Mouse (Mus musculus) kidney, postnatal 25 days (tissue): ENCODE measurements around the gene Aldh5a1.
"Not testable (repeated sequence)": the region's sequence is repeated elsewhere in the genome, so short reads cannot be mapped to it uniquely, and the experiment has no call there.

Source experiments
- DNase-seq, 2 experiments: peaks; one replicate each; pipeline ENCODE4 v3.0.0; 2021; ENCODE audit warnings: mixed read lengths in 2 of 2

The Aldh5a1 gene

DNA sequence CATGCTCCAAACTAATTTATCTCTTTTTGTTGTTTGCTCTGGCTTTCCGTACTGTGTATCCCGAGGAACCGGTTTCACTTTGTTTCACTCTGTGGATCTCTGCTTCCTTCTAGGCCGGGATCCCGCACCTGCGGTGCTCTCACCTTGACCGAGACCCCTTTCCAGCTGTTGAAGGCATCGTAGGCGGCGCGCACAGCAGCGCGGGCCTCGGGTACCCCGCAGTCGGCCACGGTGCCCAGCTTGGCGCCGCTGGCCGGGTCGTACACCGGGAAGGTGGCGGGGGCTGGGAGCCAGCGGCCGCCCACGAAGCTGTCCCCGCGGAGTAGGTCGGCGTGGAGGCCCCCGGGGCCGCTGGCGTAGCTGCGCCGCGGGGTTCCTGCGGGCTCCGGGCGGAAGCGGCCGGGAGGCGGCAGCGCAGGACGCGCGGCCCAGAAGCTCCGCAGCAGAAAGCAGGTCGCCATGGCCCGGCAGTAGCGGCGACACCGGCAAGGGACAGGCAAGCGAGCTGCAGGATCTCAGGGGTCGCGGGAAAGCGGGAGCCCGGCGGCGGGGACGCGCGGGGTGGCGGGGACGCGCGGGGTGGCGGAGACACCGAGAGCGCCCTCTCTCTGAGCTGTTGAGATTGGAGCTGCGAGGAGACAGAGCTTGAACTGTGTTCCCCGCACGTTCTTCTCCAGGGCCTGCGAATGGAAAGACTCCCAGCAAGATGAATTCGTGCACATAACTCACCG, at the start of gene Aldh5a1:
TSS of gene Aldh5a1 (minus strand) at position 554 of the 731 bp plus-strand sequence.
- peak; percentile 82 to 86 for DNase-seq

DNA sequence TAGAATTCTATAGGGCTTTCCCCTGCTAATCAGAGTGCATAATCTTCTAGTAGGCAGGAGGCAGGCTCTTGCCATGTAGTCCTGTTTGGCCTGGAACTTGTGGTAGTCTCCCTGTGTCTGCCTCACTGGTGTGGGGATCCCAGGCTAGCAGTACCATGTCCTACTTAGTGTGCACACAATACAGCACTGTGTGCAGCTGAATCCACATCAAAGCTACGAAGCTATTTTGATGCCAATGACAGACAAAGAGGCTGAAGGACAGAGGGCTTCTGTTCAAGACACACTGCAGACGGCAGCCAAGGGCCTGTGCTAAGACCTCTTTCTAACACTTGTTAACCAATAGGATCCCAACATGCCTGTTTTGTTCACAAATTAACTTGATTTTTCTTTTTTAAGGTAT, 48.0 kb upstream of the Aldh5a1 start:
- no peak for DNase-seq

DNA sequence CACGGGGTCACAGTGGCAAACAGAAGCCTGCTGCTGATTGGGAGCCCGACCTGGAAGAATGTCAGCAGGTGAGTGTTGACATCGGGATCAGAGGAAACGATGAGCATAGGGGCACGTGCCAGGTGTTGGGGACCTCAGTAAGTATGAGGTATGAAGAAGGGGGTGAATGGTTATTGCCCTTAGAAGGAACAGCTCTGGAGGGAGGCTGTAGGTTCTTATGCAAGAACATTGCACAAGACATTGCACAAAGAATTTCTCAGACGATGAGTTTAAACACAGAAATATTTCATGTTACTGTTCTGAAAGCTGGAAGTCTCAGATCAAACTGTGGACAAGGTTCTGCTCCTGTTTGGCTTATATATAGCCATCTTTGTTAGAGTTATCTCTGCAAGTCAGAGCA, 43.6 kb upstream of the Aldh5a1 start:
- DNase-seq: no peak

DNA sequence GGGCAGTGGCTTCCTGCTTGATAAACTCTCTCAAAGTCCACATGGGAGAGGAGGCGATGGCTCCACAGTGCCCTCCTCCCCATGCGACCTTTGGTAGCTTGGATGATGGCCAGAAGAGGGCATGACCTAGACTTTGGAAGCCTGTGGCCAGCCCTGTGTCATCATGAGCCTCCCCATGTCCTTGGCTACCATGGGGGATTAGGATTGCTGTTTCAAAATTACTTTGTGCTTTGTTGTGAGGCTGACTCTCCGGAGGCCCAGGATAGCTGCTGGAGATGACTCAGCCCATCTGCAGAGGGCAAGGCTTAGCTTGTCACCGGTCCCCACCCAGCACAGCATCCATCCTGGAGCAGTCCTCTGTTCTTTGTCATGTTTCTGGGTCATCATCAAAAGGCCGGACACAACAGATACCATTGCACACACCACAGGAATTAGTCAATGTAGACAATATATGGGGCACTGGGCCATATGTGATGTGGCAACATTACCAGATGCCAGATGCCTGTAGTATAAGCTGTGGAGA, 40.4 kb upstream of the Aldh5a1 start:
- DNase-seq: peak; percentile 78 to 89

DNA sequence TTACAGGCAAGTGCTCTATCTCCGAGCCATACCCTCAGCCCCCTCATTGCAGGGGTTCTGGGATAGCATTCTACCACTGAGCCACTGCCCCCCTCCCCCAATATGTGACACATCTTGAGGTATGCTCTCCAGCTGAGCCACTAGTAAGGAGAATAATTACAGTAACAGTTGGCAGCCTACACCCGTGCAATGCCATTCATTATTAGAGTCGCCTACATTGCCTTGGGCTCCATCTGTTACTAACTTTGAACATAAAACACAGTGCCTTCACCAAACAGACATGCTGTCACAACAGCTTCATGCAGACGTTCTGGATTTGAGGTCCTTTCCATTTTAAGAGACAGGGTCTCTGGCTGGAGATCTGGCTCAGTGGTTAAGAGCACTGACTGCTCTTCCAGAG, 38.9 kb upstream of the Aldh5a1 start:
- DNase-seq: no peak

DNA sequence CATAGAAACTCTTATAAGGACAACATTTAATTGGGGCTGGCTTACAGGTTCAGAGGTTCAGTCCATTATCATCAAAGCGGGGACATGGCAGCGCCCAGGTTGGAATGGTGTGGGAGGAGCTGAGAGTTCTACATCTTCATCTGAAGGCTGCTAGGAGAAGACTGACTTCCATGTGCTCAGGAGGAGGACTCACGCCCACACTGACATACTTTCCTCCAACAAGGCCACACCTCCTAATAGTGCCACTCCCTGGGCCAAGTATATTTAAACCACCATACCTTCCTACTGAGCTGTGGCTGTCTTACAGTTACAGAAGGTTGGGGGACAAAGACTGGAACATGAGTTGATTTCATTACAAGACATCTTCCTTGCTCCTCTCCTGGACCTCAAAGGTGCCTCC, 34.3 kb upstream of the Aldh5a1 start:
- DNase-seq: not testable (repeated sequence)

DNA sequence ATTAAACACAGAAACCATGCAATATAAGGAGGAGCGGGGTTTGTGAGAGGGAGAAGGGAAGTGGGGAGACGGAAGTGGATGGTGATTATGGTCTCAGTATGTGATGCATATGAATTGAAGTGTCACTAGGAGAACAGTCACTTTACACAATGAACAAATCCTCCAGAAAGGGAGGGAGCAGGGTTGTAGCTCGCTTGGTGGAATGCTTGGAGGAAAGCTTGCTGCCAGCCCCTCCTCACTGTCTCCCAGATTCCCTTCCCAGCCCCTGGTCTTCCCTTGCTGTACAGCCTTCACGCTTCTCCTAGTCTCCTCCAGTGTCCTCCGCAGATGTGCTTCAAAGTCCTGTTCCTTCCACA, 28.4 kb upstream of the Aldh5a1 start:
- DNase-seq: no peak

DNA sequence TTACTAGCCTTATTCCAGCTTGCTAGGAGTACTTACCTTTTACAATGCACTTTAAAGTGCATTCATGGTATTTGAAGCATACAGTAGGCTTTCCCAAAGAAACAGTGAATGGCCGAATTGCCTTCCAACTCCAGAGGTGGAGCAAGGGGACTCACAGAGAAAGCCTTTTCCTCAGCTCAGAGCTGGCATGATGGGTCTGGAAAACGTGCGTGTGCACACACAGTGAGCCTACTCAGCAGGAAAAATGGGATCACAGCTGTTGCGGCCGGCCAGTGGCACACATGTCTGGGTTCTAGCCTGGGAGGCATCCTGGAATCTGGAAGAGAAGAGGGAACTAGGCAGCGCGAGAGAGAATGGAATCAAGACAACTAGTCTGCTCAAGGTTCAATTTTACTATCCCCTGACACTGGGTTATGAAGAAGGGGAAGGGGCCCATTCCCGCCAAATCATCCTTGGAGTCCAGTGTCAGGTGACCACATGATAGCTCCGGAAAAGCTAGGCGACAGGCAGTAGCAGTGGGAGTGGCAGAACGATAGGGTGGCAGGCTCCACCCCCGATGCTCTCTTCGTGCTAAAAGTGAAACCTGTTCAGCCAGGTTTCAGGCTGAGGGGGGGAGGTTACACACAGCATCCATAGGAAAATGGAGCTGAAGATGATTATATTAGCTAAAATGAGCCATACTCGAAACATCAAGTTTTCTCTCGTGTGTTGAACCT, 27.8 kb upstream of the Aldh5a1 start:
- DNase-seq: no peak

DNA sequence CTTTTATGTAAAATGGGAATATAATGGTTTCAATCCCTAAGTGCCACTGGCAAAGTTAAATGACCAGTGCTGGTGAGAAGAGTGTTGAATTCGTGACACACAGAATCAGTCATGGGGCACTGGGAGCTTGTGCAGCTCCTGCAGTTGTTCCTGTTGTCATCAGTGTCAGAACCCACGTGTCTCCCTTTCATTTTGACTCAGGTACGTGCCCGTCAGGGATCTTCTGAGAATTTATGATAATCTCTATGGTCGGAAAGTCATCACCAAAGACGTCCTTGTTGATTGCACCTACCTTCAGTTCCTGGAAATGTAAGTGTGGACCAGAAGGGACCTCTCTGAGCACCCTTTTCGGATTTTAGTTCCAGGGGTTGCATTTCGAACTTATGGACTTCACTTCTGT, 24.7 kb upstream of the Aldh5a1 start:
- no peak for DNase-seq

DNA sequence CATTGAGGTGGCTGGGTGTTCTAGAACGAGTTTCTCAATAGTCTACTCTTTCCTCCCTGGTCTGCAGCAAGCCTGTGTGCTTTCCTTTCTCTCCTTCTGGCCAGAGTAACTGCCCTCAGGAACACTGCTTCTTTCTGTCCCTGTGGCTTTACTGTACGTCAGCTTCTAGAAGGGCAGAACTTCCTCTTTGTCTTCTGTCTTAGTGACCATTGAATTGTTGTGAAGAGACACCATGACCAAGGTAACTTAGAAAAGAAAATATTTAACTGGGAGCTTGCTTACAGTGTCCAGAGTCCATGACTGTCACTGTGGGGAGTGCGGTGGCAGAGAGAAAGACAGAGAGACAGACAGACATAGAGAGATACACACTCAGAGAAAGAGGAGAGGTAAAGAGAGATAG, 22.6 kb upstream of the Aldh5a1 start:
- no peak for DNase-seq

DNA sequence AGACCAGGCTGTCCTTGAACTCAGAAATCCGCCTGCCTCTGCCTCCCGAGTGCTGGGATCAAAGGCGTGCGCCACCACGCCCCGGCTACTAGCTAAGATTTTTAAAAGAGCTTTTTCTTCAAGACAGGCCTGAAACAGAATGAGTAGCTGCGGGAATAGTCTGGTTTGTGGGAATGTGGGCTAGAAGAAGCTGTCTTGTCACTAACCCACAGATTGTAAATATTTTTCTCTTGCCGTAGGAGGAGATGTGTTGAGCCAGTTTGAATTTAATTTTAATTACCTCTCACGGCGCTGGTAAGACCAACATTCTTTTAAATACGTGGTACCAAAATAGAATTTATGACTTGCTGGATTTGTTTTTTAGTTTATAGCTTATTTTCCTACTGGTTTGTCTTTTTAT, 21.2 kb upstream of the Aldh5a1 start:
- no peak for DNase-seq

DNA sequence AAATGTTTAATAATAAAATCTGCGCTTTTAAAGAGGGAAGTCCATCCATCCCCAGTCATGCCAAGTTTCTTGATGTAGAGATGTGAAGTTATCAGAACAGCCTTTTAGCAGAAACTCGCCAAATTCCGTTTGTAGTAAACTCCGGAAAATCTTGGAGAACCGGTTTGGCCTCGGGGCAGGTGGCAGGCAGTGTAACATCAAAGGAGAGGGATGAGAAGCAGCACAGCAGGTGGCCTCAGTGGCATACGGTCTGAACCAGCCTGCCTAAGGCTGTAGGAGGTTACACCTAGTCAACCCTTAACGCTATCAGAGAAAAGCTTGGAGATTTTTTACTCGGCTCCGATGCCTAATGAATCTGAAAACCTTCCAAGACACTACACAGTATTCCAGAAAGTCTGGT, 18.0 kb upstream of the Aldh5a1 start:
- DNase-seq: no peak

DNA sequence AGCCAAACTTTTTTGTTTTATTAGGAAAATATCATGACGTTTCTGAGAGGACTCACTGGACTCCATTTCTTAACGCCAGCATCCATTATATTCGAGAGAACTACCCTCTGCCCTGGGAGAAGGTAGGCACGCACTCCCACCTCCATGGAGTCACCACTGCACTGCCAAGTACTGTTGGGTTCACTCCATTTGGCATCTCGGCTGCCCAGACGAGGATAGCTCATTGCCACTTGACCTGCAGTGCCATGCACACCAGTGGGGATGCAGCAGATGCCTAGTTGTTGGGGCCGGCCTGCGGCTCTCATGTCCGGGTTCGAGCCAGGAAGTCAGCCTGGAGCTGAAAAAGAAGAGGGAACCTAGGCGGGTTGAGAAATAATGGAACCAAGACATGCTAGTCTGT, 17.6 kb upstream of the Aldh5a1 start:
- no peak for DNase-seq

DNA sequence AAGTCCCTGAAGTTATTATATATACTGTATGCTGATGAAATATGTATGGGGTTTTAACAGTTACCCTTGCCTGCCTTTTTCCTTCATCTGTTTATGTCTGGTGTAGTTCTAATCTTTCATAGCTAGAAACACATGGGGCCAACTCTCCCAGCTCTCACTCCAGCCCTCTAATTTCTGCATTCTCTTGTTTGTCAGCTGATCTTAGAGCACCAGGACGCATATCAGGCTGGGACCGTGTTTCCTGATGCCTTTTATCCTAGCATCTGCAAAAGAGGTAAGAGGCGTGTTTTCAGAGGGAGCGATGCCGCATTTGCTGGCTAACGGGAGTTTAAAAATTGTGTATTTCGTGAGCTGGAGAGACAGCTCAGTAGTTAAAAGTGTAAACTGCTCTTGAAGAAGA, 15.2 kb upstream of the Aldh5a1 start:
- no peak for DNase-seq

DNA sequence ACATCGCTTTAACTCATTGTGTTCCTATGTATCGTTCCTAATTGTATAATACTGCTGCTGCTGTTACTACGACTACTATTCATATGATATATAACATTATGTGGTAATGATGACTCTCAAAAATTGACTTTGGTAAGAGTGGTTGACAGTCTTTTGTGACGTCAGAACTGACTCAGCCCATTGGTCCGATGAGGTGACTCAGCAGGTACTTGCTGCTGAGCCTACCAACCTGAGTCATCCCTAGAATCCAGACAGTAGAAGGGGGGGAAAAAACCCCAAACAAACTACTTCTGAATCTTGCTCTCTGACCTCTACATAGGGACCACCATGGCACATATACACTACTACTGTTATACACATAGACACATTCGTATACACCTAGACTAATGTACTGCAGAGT, 11.4 kb upstream of the Aldh5a1 start:
- DNase-seq: no peak

DNA sequence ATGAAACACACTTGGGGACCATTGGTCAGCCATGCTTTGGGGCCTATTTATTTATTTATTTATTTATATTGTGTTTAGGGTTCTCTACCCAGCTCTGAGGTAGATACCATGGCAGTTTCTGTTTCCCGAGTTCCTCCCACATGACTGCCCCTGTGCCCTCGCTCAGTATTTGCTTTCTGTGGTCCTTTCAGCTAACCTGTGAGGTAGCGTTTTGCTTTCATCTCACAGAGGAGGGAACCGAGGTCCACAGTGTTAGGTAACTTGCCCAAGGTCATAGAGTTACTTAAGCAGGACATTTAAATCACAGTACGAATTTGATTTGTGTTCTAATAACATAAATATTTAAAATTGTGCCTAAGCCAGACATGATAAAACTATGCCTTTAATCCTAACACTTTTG, 9.7 kb upstream of the Aldh5a1 start:
- DNase-seq: no peak

DNA sequence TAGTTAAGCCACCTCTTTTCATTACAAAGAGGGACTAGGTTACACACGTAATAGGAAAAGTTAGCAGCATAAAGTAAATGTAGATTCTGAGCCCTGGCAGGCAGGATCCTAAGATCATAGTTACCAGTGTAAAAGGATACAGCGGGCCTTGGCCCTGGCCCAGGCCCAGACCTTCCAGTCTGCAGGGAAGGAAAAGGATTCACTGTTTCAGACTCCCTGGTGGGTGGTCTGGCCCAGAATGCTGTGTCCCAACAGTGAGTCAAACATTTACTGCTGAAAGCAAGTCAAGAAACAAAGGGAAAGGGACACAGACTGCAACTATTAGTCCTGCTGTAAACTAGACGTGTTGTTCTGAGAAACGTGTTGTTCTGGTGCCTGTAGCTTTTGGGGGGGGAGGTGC, 8.1 kb upstream of the Aldh5a1 start:
- no peak for DNase-seq

DNA sequence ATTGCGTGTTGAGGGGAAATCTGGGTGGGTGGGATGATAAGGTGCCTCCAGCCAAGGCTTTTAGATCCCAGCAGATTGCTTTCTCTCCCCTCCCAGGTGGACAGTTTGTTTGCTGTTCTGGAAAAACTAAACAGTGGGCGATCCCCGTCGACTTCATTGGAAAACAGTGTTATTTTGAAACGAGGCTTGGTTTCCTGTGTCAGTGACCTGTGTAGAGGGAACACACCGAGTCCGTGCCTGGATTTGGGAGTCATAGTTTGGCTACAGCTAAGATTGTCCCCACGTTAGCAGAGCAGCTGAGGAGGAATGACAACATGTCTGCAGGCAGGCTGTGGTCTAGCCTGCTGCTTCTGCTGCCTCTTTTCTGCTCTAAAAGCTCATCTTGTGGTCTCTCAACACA, 5.8 kb upstream of the Aldh5a1 start:
- no peak for DNase-seq

DNA sequence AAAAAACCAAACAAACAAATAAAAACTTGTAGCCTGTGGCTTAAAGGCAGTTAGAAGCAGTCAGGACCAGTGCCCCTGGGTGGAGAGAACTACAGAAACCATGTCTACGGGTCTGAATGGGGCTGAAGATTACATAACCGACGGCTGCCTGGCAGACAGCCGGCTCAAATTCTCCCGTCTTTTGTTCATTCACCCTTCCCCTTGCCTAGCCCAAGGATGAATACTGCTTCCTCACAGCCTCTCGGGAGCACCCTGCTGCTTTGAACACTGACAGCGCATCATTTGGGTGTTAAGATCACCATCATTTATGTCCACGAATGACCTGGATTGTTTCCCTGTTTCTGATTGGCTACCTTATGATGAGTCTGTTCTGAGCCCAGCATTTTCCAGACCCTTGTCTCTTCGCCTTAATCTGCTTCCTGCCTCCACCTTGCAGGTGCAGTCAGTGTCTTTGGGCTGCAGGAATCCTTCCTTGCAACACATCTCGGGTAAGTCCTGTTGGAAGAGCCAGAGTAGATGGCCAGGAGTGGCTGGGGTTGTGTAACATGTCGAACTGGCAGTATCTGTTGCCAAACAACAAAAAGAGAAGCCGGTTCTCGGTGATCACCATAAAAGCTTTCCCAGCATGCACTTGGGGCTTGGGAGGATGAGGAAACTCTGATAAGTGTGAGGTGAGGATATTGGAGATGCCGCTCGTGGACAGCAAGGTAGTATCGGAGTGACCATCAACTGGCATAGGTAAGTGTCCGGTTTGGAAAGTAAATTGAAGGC, 5.2 kb upstream of the Aldh5a1 start, which contains the start of gene Gpld1:
TSS of gene Gpld1 (plus strand) at position 641 of the 771 bp plus-strand sequence.
- no peak for DNase-seq

DNA sequence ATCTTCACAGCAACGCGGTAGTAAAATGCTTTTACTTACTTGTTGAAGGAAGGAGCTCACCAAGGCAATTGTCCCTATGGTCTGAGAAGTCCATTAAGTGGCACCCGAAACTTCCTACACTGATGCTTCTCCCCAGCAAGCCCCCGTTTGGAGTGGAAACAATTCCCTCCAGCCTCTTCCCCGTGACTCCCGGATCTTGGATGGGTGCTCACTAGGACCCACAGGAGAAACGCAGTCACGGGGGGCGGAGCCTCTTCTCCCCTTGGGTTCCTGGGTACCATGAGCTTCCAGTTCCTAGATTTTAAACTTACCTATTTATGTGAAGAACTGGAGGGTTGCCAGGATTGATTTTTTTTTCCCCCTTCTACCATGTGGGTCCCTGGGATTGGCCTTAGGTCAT, 2.0 kb upstream of the Aldh5a1 start:
- DNase-seq: no peak

DNA sequence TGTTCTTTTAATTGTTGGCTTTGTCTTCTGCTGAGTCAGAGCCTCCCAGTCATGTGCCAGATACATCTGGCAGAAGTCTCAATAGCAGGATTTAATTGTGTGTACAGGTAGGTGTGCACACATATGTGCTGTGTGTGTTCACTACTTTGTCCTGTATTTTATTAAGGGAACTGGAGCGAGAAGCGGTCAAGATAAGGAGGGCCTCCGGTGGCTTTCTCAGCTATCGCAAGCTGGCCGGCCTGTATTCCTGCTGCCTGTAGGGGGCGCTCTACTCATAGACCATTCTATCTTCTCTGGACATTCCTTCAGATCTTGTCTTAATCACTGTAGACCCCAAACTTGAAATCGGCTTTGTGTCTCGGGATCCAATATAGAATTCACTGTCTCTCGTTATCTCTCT, 1.2 kb upstream of the Aldh5a1 start:
- DNase-seq: peak; percentile 83 to 91

DNA sequence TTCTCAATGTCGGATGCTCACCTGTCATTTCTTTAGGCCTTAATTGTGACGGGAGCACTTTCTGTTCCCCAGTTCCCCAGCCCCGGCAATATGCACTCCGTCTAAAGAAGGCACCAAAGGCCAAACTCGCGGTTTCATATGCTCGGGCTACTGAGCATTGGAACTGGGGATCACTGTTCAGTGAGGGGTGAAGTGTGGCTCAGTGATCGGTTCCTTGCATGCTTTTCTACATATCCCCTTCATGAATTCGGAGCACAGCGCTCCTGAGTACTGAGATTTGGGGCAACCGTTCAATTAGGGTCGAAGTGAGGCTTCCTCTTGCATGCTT, 342 bp upstream of the Aldh5a1 start:
- no peak for DNase-seq

DNA sequence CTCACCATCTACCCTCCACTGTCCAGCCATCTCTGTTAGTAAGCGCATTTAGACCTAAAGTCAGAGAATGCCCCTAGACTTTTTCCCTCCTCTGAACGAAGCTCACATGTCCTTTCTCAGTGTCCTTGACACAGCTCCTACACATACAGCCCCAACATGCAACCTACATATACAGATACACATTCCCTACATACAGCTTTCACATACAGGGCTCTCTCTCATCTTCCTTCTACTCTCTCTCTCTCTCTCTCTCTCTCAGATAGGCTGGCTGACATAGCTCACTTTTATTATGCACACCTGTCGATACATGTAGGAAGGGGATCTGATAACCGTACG, 721 bp downstream of the Aldh5a1 start:
- no peak for DNase-seq

DNA sequence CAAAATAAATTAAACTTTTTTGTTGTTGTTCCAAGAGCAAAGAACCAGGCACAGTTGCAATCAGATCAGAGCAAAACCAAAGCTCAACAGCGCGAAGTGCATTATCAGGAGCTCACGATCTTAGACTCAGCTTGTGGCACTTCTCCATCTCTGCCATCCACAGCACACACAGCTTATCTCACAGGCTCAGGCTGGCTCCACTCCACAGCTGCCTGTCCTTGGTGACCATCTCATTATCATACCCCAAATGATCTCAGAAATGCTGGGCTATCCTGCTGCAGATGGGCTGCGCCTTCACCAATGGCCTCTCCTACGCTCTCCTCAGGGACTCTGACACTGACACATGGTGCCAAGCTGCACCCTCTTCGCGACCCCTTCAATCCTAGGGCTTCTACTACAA, 4.3 kb downstream of the Aldh5a1 start:
- no peak for DNase-seq
